18 mouse cellular contexts compared by ENCODE assay signal in genomic region chr6:100040459-100040984, GRCm38 (mm10).
"Had no signal": no experiment of that assay in that cellular context is flagged by ENCODE, and none has a peak within 500 bp of the region (broad histone marks: within the 10 kb centered on the region; RNA-seq: fewer than 3 reads in every experiment).

No protein-coding gene starts in this region.

- H3K27ac ChIP-seq: kidney, postnatal 0 days; limb, embryonic 15.5 days; liver, embryonic 12.5 days; midbrain, embryonic 12.5 days; neural tube, embryonic 15.5 days; stomach, embryonic 15.5 days had no signal

- H3K4me3 ChIP-seq: limb, embryonic 15.5 days; liver, embryonic 12.5 days; megakaryocyte, embryonic 14.5 days; midbrain, embryonic 12.5 days; myocyte; neural tube, embryonic 15.5 days; stomach, embryonic 15.5 days had no signal

- ATAC-seq: liver, embryonic 12.5 days had no signal

- H3K9ac ChIP-seq: limb, embryonic 15.5 days; liver, embryonic 12.5 days; lung, embryonic 14.5 days; midbrain, embryonic 12.5 days; neural tube, embryonic 15.5 days; stomach, embryonic 15.5 days had no signal

- H3K36me3 ChIP-seq: limb, embryonic 15.5 days; liver, embryonic 12.5 days; midbrain, embryonic 12.5 days; neural tube, embryonic 15.5 days; stomach, embryonic 15.5 days had no signal

- DNase-seq: kidney, postnatal 36 days; layer of hippocampus, adult 9-11 months; layer of hippocampus, postnatal 36 days; lung, embryonic 14.5 days; lung, postnatal 10 days; lung, postnatal 4 days; right cerebral cortex, adult 18-20 months; spleen, adult 18-20 months; thymus, adult 2 months; thymus, postnatal 25 days had no signal

- H3K4me2 ChIP-seq: limb, embryonic 15.5 days; liver, embryonic 12.5 days; lung, embryonic 14.5 days; midbrain, embryonic 12.5 days; neural tube, embryonic 15.5 days; stomach, embryonic 15.5 days had no signal

- H3K27me3 ChIP-seq: stomach, embryonic 15.5 days had no signal

- H3K4me1 ChIP-seq: limb, embryonic 15.5 days; megakaryocyte, embryonic 14.5 days had no signal

- H3K9me3 ChIP-seq: limb, embryonic 15.5 days; liver, embryonic 12.5 days; megakaryocyte, embryonic 14.5 days; midbrain, embryonic 12.5 days; neural tube, embryonic 15.5 days; stomach, embryonic 15.5 days had no signal
